Comparison of ENCODE assay signal across 10 mouse cellular contexts in genomic region chr6:83057790-83058189, GRCm38 (mm10). TPM values are rescaled to one million over a fixed set of nuclear protein-coding genes. Genes with fewer than 3 reads are reported as not detected.
DNase-seq lines count a peak whose midpoint lies in the region; ATAC-seq and TF ChIP-seq lines count a peak whose summit lies in the region.
"Had no signal": no experiment of that assay in that cellular context is flagged by ENCODE, and none has a peak within 500 bp of the region (broad histone marks: within the 10 kb centered on the region; RNA-seq: fewer than 3 reads in every experiment).

Gene Dqx1 (plus strand): TSS chr6:83057844.

- H3K4me3 ChIP-seq in hindbrain, embryonic 10.5 days, result peak within 1 kb of the TSS; percentile 6; the same call in 1 of the 2 replicates
- H3K4me3 ChIP-seq in hindbrain, embryonic 11.5 days (ENCODE audit: low read depth, low read length), result no peak within 1 kb of the TSS
- H3K4me3 ChIP-seq in ES-E14 (ENCODE audit: insufficient read depth in 1 of 2, low read depth in 1 of 2, low read length in 2 of 2, poor library complexity in 1 of 2, severe bottlenecking in 1 of 2), result peak within 1 kb of the TSS in 1 of 2 experiments; percentile 7; a peak in 1 of 4 replicates
- H3K4me3 ChIP-seq in kidney, adult 2 months (ENCODE audit: insufficient read depth, low read depth, low read length), result peak within 1 kb of the TSS; percentile 9; the same call in 1 of the 2 replicates
- no peak within 1 kb of the TSS for H3K4me3 ChIP-seq in lung, embryonic 14.5 days (ENCODE audit: low read depth, low read length)
- H3K4me3 ChIP-seq: neural tube, embryonic 13.5 days had no signal

- WGBS in hindbrain, embryonic 10.5 days, result 48% methylated on average over 3 of the region's 3 CpGs
- 59% methylated on average over 3 of the region's 3 CpGs for WGBS in hindbrain, embryonic 11.5 days
- WGBS in kidney, adult 2 months, result 36% methylated on average over 3 of the region's 3 CpGs
- 43% methylated on average over 3 of the region's 3 CpGs for WGBS in lung, embryonic 14.5 days

- H3K36me3 ChIP-seq in hindbrain, embryonic 10.5 days, result peaks cover 25% of the 10 kb centered on the region
- no peaks in the 10 kb centered on the region for H3K36me3 ChIP-seq in hindbrain, embryonic 11.5 days (ENCODE audit: control insufficient read depth, insufficient read depth, low read length)
- peaks cover 16% of the 10 kb centered on the region for H3K36me3 ChIP-seq in ES-E14 (ENCODE audit: control insufficient read depth, insufficient read depth, low read length, poor library complexity, severe bottlenecking)
- H3K36me3 ChIP-seq in kidney, adult 2 months (ENCODE audit: control insufficient read depth, insufficient read depth, low read length), result no peaks in the 10 kb centered on the region
- H3K36me3 ChIP-seq in lung, embryonic 14.5 days (ENCODE audit: insufficient read depth), result peaks cover 23% of the 10 kb centered on the region

- DNase-seq in hindbrain, embryonic 10.5 days (ENCODE audit: low spot score), result no peak
- no peak for DNase-seq in hindbrain, embryonic 11.5 days (ENCODE audit: low spot score)
- DNase-seq in ES-E14 (ENCODE audit: low read depth, low spot score), result no peak
- DNase-seq in kidney, adult 2 months, result peak; percentile 91
- peak; percentile 55 for DNase-seq in lung, embryonic 14.5 days
- no peak for DNase-seq in c-Kit-positive CD71-positive TER-119-positive erythroid progenitor cells, embryonic 14.5 days (ENCODE audit: low spot score)
- DNase-seq in adrenal gland, postnatal 25 days, result no peak
- DNase-seq in Muller cell, postnatal 12 days (ENCODE audit: inconsistent ontology term), result no peak
- DNase-seq: gastrocnemius, postnatal 14 days had no signal

- peaks cover 31% of the 10 kb centered on the region for H3K27me3 ChIP-seq in hindbrain, embryonic 10.5 days (ENCODE audit: insufficient read depth, poor library complexity, severe bottlenecking)
- H3K27me3 ChIP-seq in hindbrain, embryonic 11.5 days (ENCODE audit: control insufficient read depth, insufficient read depth, low read length), result peaks cover 10% of the 10 kb centered on the region
- no peaks in the 10 kb centered on the region for H3K27me3 ChIP-seq in kidney, adult 2 months (replicated peaks; ENCODE audit: control insufficient read depth, insufficient read depth, low read length)
- peaks cover 16% of the 10 kb centered on the region for H3K27me3 ChIP-seq in lung, embryonic 14.5 days (ENCODE audit: insufficient read depth, low read length)

- in situ Hi-C loops in ES-E14 (cut with MboI; ENCODE audit: low sequenced_read_pairs in 2 of 2, unreplicated experiment in 2 of 2), result loop anchor here (25.0 kb wide), 2 partner anchors 655 to 1530 kb away; partner anchors contain the start of genes Cyp26b1 (in 1 of the 2) and Vax2 (in 1 of the 2)

- no peaks in the 10 kb centered on the region for H3K9me3 ChIP-seq in hindbrain, embryonic 10.5 days
- no peaks in the 10 kb centered on the region for H3K9me3 ChIP-seq in hindbrain, embryonic 11.5 days (ENCODE audit: control insufficient read depth, low read length)
- no peaks in the 10 kb centered on the region for H3K9me3 ChIP-seq in ES-E14 (ENCODE audit: control insufficient read depth, insufficient read depth, low read depth, low read length)
- H3K9me3 ChIP-seq in lung, embryonic 14.5 days (ENCODE audit: low read depth, low read length), result no peaks in the 10 kb centered on the region
- H3K9me3 ChIP-seq: neural tube, embryonic 13.5 days had no signal

- H3K4me1 ChIP-seq in hindbrain, embryonic 10.5 days (replicated peaks), result peaks cover 30% of the 10 kb centered on the region
- H3K4me1 ChIP-seq in hindbrain, embryonic 11.5 days (replicated peaks; ENCODE audit: control insufficient read depth, insufficient read depth, low read length), result peaks cover 11% of the 10 kb centered on the region; the same call in 1 of the 2 replicates
- peaks cover 0 to 7% of the 10 kb centered on the region in 2 experiments; a peak in 1 of 4 replicates for H3K4me1 ChIP-seq in ES-E14 (ENCODE audit: control insufficient read depth in 2 of 2, insufficient read depth in 2 of 2, low read length in 2 of 2, poor library complexity in 1 of 2)
- peaks cover 10% of the 10 kb centered on the region for H3K4me1 ChIP-seq in kidney, adult 2 months (ENCODE audit: control insufficient read depth, insufficient read depth, low read length)
- peaks cover 5% of the 10 kb centered on the region; the same call in 1 of the 2 replicates for H3K4me1 ChIP-seq in lung, embryonic 14.5 days (ENCODE audit: insufficient read depth)

- no peak for TF ChIP-seq CTCF in kidney, adult 2 months (conservative IDR thresholded peaks at IDR 0.05; ENCODE audit: insufficient read depth, insufficient read length, low read depth, low read length)
- no peak for TF ChIP-seq CTCF in lung, embryonic 14.5 days (IDR thresholded peaks at IDR 0.05; ENCODE audit: low read depth)

- ATAC-seq in hindbrain, embryonic 11.5 days (ENCODE audit: low FRiP score), result no peak
- ATAC-seq in lung, embryonic 14.5 days (ENCODE audit: insufficient read depth), result no peak

- H3K4me2 ChIP-seq in hindbrain, embryonic 11.5 days (replicated peaks; ENCODE audit: low read depth, low read length), result no peak within 1 kb of the TSS
- no peak within 1 kb of the TSS for H3K4me2 ChIP-seq in lung, embryonic 14.5 days
- H3K4me2 ChIP-seq: neural tube, embryonic 13.5 days had no signal

- no peak within 1 kb of the TSS for H3K9ac ChIP-seq in hindbrain, embryonic 11.5 days (ENCODE audit: low read depth, low read length)
- H3K9ac ChIP-seq in ES-E14 (ENCODE audit: insufficient read depth, low read depth, low read length, poor library complexity, severe bottlenecking), result peak within 1 kb of the TSS; percentile 48
- H3K9ac ChIP-seq in lung, embryonic 14.5 days, result no peak within 1 kb of the TSS
- H3K9ac ChIP-seq: neural tube, embryonic 13.5 days had no signal

- no peak for TF ChIP-seq POLR2A in kidney, adult 2 months (IDR thresholded peaks at IDR 0.05; ENCODE audit: low read depth, low read length)

- no peak within 1 kb of the TSS for H3K27ac ChIP-seq in hindbrain, embryonic 10.5 days
- no peak within 1 kb of the TSS for H3K27ac ChIP-seq in hindbrain, embryonic 11.5 days (ENCODE audit: low read depth, low read length)
- H3K27ac ChIP-seq in ES-E14 (ENCODE audit: insufficient read depth, low read depth, low read length, poor library complexity, severe bottlenecking), result no peak within 1 kb of the TSS
- H3K27ac ChIP-seq in kidney, adult 2 months (ENCODE audit: insufficient read depth, low read depth, low read length), result no peak within 1 kb of the TSS
- no peak within 1 kb of the TSS for H3K27ac ChIP-seq in lung, embryonic 14.5 days (ENCODE audit: low read depth)
- H3K27ac ChIP-seq: neural tube, embryonic 13.5 days had no signal

TF ChIP-seq in ES-E14, 5 proteins besides CTCF, POLR2A, EP300 and RAD21:
- TF ChIP-seq HCFC1 (IDR thresholded peaks at IDR 0.05; ENCODE audit: borderline replicate concordance, insufficient read depth, low read length) (peak; percentile 94), ZNF384 (IDR thresholded peaks at IDR 0.05; ENCODE audit: low read depth, low read length) (no peak)

RNA-seq across cellular contexts. Expression of gene Dqx1, which starts in this region (rescaled TPM):
- 2.2 and 3.5 TPM in 2 replicates for polyA plus RNA-seq in hindbrain, embryonic 10.5 days (2016; fragmentation: Nextera tagmentation; extraction: Ambion mirVana)
- polyA plus RNA-seq in hindbrain, embryonic 11.5 days (2014; fragmentation: Nextera tagmentation; extraction: Ambion mirVana), result 0.81 and 0.93 TPM in 2 replicates
- total RNA-seq in ES-E14 (2012; rRNA removed), result 3.7 and 5.6 TPM in 2 replicates
- 8.8 and 11.0 TPM in 2 replicates for polyA plus RNA-seq in kidney, adult 2 months (2012; rRNA removed)
- polyA plus RNA-seq in lung, embryonic 14.5 days (2014; fragmentation: Nextera tagmentation; extraction: Ambion mirVana), result 0.62 and 1.3 TPM in 2 replicates
- total RNA-seq in adrenal gland, postnatal 25 days (2021), result 4.0 and 4.4 TPM in 2 replicates

Comparison
In these comparisons a context has a peak if more than half of its experiments do, and no peak if none do; other contexts are left out.
1. H3K4me3 ChIP-seq: peak in hindbrain, embryonic 10.5 days (single experiment) and kidney, adult 2 months (single experiment); none in hindbrain, embryonic 11.5 days (single experiment) and lung, embryonic 14.5 days (single experiment).
2. DNase-seq: peak in kidney, adult 2 months (single experiment) and lung, embryonic 14.5 days (single experiment); none in hindbrain, embryonic 10.5 days (single experiment), hindbrain, embryonic 11.5 days (single experiment), ES-E14 (single experiment), c-Kit-positive CD71-positive TER-119-positive erythroid progenitor cells, embryonic 14.5 days (single experiment), adrenal gland, postnatal 25 days (single experiment) and Muller cell, postnatal 12 days (single experiment).